Mouse (Mus musculus) forebrain, embryonic 12.5 days (tissue): ENCODE data around the gene Gemin5. TPM values are rescaled to one million over a fixed set of nuclear protein-coding genes. Genes with fewer than 3 reads are reported as not detected.

Experiments
- ATAC-seq: fragments of 200-750 bp; cut with Nextera tagmentation; 2 replicates; pipeline ENCODE4 v1.8.0; 2017; ENCODE audit warnings: moderate TSS enrichment; ENCODE audit not compliant: low FRiP score
- H3K27ac ChIP-seq: fragments of 300-500 bp; sonication (generic); 2 replicates; pipeline ENCODE4 v1.5.1; 2016; ENCODE audit warnings: mild to moderate bottlenecking
- H3K27me3 ChIP-seq: fragments of 300-500 bp; sonication (generic); 2 replicates; pipeline ENCODE4 v1.6.1; 2016; ENCODE audit warnings: mild to moderate bottlenecking
- H3K36me3 ChIP-seq: fragments of 300-500 bp; sonication (generic); replicated peaks from 2 replicates; pipeline ENCODE4 v1.6.1; 2016; ENCODE audit warnings: mild to moderate bottlenecking
- H3K4me1 ChIP-seq: fragments of 300-500 bp; sonication (generic); 2 replicates; pipeline ENCODE4 v1.6.1; 2016
- H3K4me2 ChIP-seq: fragments of 300-500 bp; sonication (generic); 2 replicates; pipeline ENCODE4 v1.6.1; 2016; ENCODE audit warnings: mild to moderate bottlenecking, moderate library complexity
- H3K4me3 ChIP-seq: fragments of 300-500 bp; sonication (generic); replicated peaks from 2 replicates; pipeline ENCODE4 v1.5.1; 2016; ENCODE audit warnings: mild to moderate bottlenecking
- H3K9ac ChIP-seq: fragments of 300-500 bp; sonication (generic); 2 replicates; pipeline ENCODE4 v1.6.1; 2016; ENCODE audit warnings: mild to moderate bottlenecking
- H3K9me3 ChIP-seq: fragments of 300-500 bp; sonication (generic); 2 replicates; pipeline ENCODE4 v1.6.1; 2016
- WGBS: fragments of 180-500 bp; shearing (Covaris S2); methylation state at CpG from one replicate; pipeline ENCODE4 v1.1.7; 2016; 5-methylcytosine and 5-hydroxymethylcytosine counted together
- polyA plus RNA-seq: library from polyadenylated mRNA; unstranded; fragments of >200 nt; fragmentation: Nextera tagmentation; extraction: Ambion mirVana; gene quantifications from 2 replicates; pipeline ENCODE4 v1.2.1, GENCODE M21; 2016

Gemin5 gene
- polyA plus RNA-seq, 1 experiment from 2014 or later = 23.5 TPM

GRCm38 (mm10) chr11:58165072-58165471 lies 3.3 kb downstream of the Gemin5 start:
- H3K27me3 ChIP-seq = no peaks in the 10 kb centered on the region
- no peak overlapping the region for H3K4me3 ChIP-seq
- H3K36me3 ChIP-seq = peaks cover 60% of the 10 kb centered on the region
- peaks cover 10% of the 10 kb centered on the region for H3K4me1 ChIP-seq
- H3K4me2 ChIP-seq = no peak overlapping the region
- WGBS = 90% methylated on average over 2 of the region's 2 CpGs
- no peak overlapping the region for H3K27ac ChIP-seq
- H3K9me3 ChIP-seq = 0 out of 2 replicates have a peak, but pooled peaks cover 3% of the 10 kb centered on the region
- no peak overlapping the region for H3K9ac ChIP-seq
- no peak for ATAC-seq

- Histone ChIP-seq H3K4me1 (no peaks in the 10 kb centered on the region), H3K9ac (no peak overlapping the region), H3K4me3 (no peak overlapping the region), H3K36me3 (peaks cover 75% of the 10 kb centered on the region), H3K27me3 (no peaks in the 10 kb centered on the region), H3K27ac (no peak overlapping the region), H3K4me2 (no peak overlapping the region), H3K9me3 (no peaks in the 10 kb centered on the region)
- 91% methylated on average over 3 of the region's 3 CpGs for whole genome bisulfite sequencing
- no peak for ATAC-seq
These were observed 11.5 kb downstream of the Gemin5 start for GRCm38 (mm10) chr11:58156871-58157270.

GRCm38 (mm10) chr11:58155458-58155857 lies 12.9 kb downstream of the Gemin5 start:
- Histone ChIP-seq H3K36me3 (peaks cover 75% of the 10 kb centered on the region), H3K9me3 (no peaks in the 10 kb centered on the region), H3K27ac (no peak overlapping the region), H3K4me3 (no peak overlapping the region), H3K4me1 (no peaks in the 10 kb centered on the region), H3K27me3 (no peaks in the 10 kb centered on the region), H3K4me2 (no peak overlapping the region), H3K9ac (no peak overlapping the region)
- no peak for ATAC-seq
- 93% methylated on average over 9 of the region's 9 CpGs for WGBS

- no peak overlapping the region for H3K27ac ChIP-seq
- H3K4me2 ChIP-seq = no peak overlapping the region
- ATAC-seq = no peak
- no peaks in the 10 kb centered on the region for H3K4me1 ChIP-seq
- H3K9ac ChIP-seq = no peak overlapping the region
- no peak overlapping the region for H3K4me3 ChIP-seq
- H3K9me3 ChIP-seq = no peaks in the 10 kb centered on the region
- 90% methylated on average over 5 of the region's 5 CpGs for whole genome bisulfite sequencing
- H3K36me3 ChIP-seq = peaks cover 86% of the 10 kb centered on the region
- H3K27me3 ChIP-seq = no peaks in the 10 kb centered on the region
These were observed 22.1 kb downstream of the Gemin5 start for GRCm38 (mm10) chr11:58146241-58146640.

- Histone ChIP-seq H3K36me3 (peaks cover 90% of the 10 kb centered on the region), H3K4me1 (no peaks in the 10 kb centered on the region), H3K4me3 (no peak overlapping the region), H3K9me3 (no peaks in the 10 kb centered on the region), H3K27me3 (no peaks in the 10 kb centered on the region), H3K4me2 (no peak overlapping the region), H3K9ac (no peak overlapping the region), H3K27ac (no peak overlapping the region)
- WGBS = 93% methylated on average over 9 of the region's 9 CpGs
- no peak for ATAC-seq
These were observed 24.5 kb downstream of the Gemin5 start for GRCm38 (mm10) chr11:58143704-58144426.

GRCm38 (mm10) chr11:58139466-58139865 lies 28.9 kb downstream of the Gemin5 start:
- Histone ChIP-seq H3K9ac (no peak overlapping the region), H3K4me3 (no peak overlapping the region), H3K27me3 (no peaks in the 10 kb centered on the region), H3K9me3 (no peaks in the 10 kb centered on the region), H3K4me1 (no peaks in the 10 kb centered on the region), H3K4me2 (no peak overlapping the region), H3K36me3 (peaks cover 82% of the 10 kb centered on the region), H3K27ac (no peak overlapping the region)
- no peak for ATAC-seq
- 91% methylated on average over 3 of the region's 3 CpGs for WGBS

GRCm38 (mm10) chr11:58138821-58139220 lies 29.5 kb downstream of the Gemin5 start:
- ATAC-seq = no peak
- H3K27ac ChIP-seq = no peak overlapping the region
- no peak overlapping the region for H3K4me2 ChIP-seq
- H3K9me3 ChIP-seq = no peaks in the 10 kb centered on the region
- H3K4me3 ChIP-seq = no peak overlapping the region
- no peaks in the 10 kb centered on the region for H3K27me3 ChIP-seq
- no peak overlapping the region for H3K9ac ChIP-seq
- no peaks in the 10 kb centered on the region for H3K4me1 ChIP-seq
- WGBS = 86% methylated on average over 11 of the region's 11 CpGs
- H3K36me3 ChIP-seq = peaks cover 82% of the 10 kb centered on the region

GRCm38 (mm10) chr11:58136677-58137076 lies 31.7 kb downstream of the Gemin5 start:
- Histone ChIP-seq H3K27ac (no peak overlapping the region), H3K9me3 (no peaks in the 10 kb centered on the region), H3K4me1 (no peaks in the 10 kb centered on the region), H3K9ac (no peak overlapping the region), H3K4me3 (no peak overlapping the region), H3K27me3 (no peaks in the 10 kb centered on the region), H3K4me2 (no peak overlapping the region), H3K36me3 (peaks cover 88% of the 10 kb centered on the region)
- no peak for ATAC-seq
- 90% methylated on average over 6 of the region's 6 CpGs for WGBS

- Histone ChIP-seq H3K4me2 (no peak overlapping the region), H3K4me1 (no peaks in the 10 kb centered on the region), H3K27ac (no peak overlapping the region), H3K9ac (no peak overlapping the region), H3K27me3 (no peaks in the 10 kb centered on the region), H3K9me3 (no peaks in the 10 kb centered on the region), H3K4me3 (no peak overlapping the region), H3K36me3 (peaks cover 88% of the 10 kb centered on the region)
- no peak for ATAC-seq
These were observed 33.0 kb downstream of the Gemin5 start for GRCm38 (mm10) chr11:58135296-58135695.

- H3K9me3 ChIP-seq = no peaks in the 10 kb centered on the region
- H3K4me3 ChIP-seq = no peak overlapping the region
- H3K27me3 ChIP-seq = no peaks in the 10 kb centered on the region
- no peak for ATAC-seq
- no peak overlapping the region for H3K27ac ChIP-seq
- no peak overlapping the region for H3K9ac ChIP-seq
- no peak overlapping the region for H3K4me2 ChIP-seq
- no peaks in the 10 kb centered on the region for H3K4me1 ChIP-seq
- H3K36me3 ChIP-seq = peaks cover 88% of the 10 kb centered on the region
These were observed 33.5 kb downstream of the Gemin5 start for GRCm38 (mm10) chr11:58134869-58135268.

- Histone ChIP-seq H3K9ac (no peak overlapping the region), H3K36me3 (peaks cover 96% of the 10 kb centered on the region), H3K4me1 (no peaks in the 10 kb centered on the region), H3K4me2 (no peak overlapping the region), H3K4me3 (no peak overlapping the region), H3K27ac (no peak overlapping the region), H3K27me3 (no peaks in the 10 kb centered on the region), H3K9me3 (no peaks in the 10 kb centered on the region)
- 93% methylated on average over 3 of the region's 3 CpGs for WGBS
- ATAC-seq = no peak
These were observed 36.3 kb downstream of the Gemin5 start for GRCm38 (mm10) chr11:58132026-58132425.

- Histone ChIP-seq H3K9ac (no peak overlapping the region), H3K27me3 (no peaks in the 10 kb centered on the region), H3K27ac (no peak overlapping the region), H3K36me3 (peaks cover 96% of the 10 kb centered on the region), H3K4me2 (no peak overlapping the region), H3K9me3 (no peaks in the 10 kb centered on the region), H3K4me1 (no peaks in the 10 kb centered on the region), H3K4me3 (no peak overlapping the region)
- WGBS = 88% methylated on average over 6 of the region's 6 CpGs
- ATAC-seq = no peak
These were observed 39.0 kb downstream of the Gemin5 start for GRCm38 (mm10) chr11:58129302-58129843.

GRCm38 (mm10) chr11:58127544-58127943 lies 40.8 kb downstream of the Gemin5 start:
- H3K27me3 ChIP-seq = no peaks in the 10 kb centered on the region
- WGBS = 84% methylated on average over 2 of the region's 2 CpGs
- peaks cover 100% of the 10 kb centered on the region for H3K36me3 ChIP-seq
- H3K27ac ChIP-seq = 0 out of 2 replicates have a peak overlapping the region, but pooled peaks have one; percentile 19
- no peaks in the 10 kb centered on the region for H3K9me3 ChIP-seq
- no peaks in the 10 kb centered on the region for H3K4me1 ChIP-seq
- H3K4me3 ChIP-seq = no peak overlapping the region
- no peak for ATAC-seq
- H3K9ac ChIP-seq = no peak overlapping the region
- H3K4me2 ChIP-seq = no peak overlapping the region
